Mouse (Mus musculus) frontal cortex, postnatal 14 days (tissue): ENCODE measurements around the gene Fxyd5.

ENCODE experiments used
- DNase-seq, 2 experiments: peaks; one replicate each; pipeline ENCODE4 v3.0.0; 2022; ENCODE audit warnings: low spot score in 2 of 2

Fxyd5 gene

DNA sequence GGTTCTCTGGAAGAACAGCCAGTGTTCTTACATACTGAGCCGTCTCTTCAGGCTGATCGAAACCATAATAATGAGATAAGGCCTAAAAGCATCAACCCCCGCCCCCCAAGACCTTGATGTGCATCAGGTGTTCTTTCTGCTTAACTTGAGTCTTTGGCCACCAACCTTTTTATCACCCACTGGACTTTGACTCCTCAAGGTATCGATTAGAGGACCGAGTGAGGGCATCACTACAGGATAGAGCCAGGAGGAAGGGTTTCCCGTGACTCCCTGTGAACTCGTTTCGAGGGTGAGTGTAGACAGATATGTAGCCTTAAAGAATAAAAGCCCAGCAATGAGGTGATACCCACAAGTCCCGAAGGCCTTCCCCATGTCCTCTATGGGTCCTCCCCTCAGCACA, 56.9 kb downstream of the Fxyd5 start:
- DNase-seq, result no peak
